Mouse (Mus musculus): Measurements from ENCODE around the gene Gm20917. TPM values are rescaled to one million over a fixed set of nuclear protein-coding genes. Genes with fewer than 3 reads are reported as not detected.

Gm20917 gene
- polyA plus RNA-seq (2012; fragmentation: generic; extraction: Trizol): not detected

GRCm38 (mm10) chrY:79151022-79151421, at the start of gene Gm20917:
Gm20917 (minus strand) TSS chrY:79151122.

Other genes with a start within 250 kb of the Gm20917 start
- not detected for gene Gm20916, start 168.4 kb upstream of the Gm20917 start, polyA plus RNA-seq (2012; fragmentation: generic; extraction: Trizol)

Measured in C3H10T1/2 (cell line).